Mouse (Mus musculus) heart, postnatal 0 days (tissue): ENCODE measurements around the gene Gm47841.

Experiments used
- CTCF ChIP-seq: IDR thresholded peaks from 2 replicates; pipeline ENCODE4 v1.5.1; 2016; ENCODE audit warnings: antibody characterized with exemption, control low read depth, low read depth
- EP300 ChIP-seq: IDR thresholded peaks from 2 replicates; pipeline ENCODE4 v1.6.1; 2016; ENCODE audit warnings: antibody characterized with exemption, low read depth

GRCm38 (mm10) chr15:101072736-101073135, 25.5 kb upstream of the Gm47841 start:
- TF ChIP-seq CTCF = no peak
- TF ChIP-seq EP300 = no peak
